Mouse (Mus musculus): ENCODE results near the gene Aldh3a1. TPM values are rescaled to one million over a fixed set of nuclear protein-coding genes. Genes with fewer than 3 reads are reported as not detected.
"Not testable (repeated sequence)": the region's sequence is repeated elsewhere in the genome, so short reads cannot be mapped to it uniquely, and the experiment has no call there.

Gene Aldh3a1
- polyA plus RNA-seq, 1 experiment from 2014 or later: 3.4 TPM

DNA sequence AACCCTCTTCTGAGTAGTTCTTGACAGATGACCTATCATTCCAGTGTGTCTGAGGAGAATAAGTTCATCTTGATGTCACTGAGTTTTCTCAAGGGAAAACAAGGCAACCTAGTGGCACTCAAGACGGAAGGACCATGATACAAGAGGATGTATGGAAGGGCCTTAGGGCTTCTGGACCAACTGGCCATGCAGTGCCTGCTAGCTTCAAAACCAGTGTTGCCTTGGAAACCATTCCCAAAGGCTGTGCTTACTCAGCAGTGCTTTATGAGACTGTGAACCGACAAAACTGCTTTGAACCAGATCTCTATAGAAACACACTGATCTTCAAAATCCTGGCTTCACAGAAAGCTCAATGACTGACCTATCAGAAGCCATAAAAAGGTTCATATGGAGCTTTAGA, 16.6 kb upstream of the Aldh3a1 start:
- Histone ChIP-seq H3K9ac (ENCODE audit: low read length) (no peak overlapping the region), H3K27me3 (ENCODE audit: control insufficient read depth, insufficient read depth, low read length) (no peaks in the 10 kb centered on the region), H3K9me3 (ENCODE audit: control insufficient read depth, low read length) (no peaks in the 10 kb centered on the region), H3K4me1 (replicated peaks; ENCODE audit: control insufficient read depth, insufficient read depth) (no peaks in the 10 kb centered on the region), H3K36me3 (ENCODE audit: control insufficient read depth, insufficient read depth, low read length) (no peaks in the 10 kb centered on the region), H3K4me2 (replicated peaks; ENCODE audit: low read depth) (no peak overlapping the region), H3K27ac (replicated peaks) (no peak overlapping the region), H3K4me3 (ENCODE audit: low read depth, low read length) (no peak overlapping the region)
- WGBS: 67% methylated on average over 2 of the region's 2 CpGs
- TF ChIP-seq EP300 (optimal IDR thresholded peaks at IDR 0.05) (no peak), CTCF (IDR thresholded peaks at IDR 0.05; ENCODE audit: low read depth) (no peak)
- DNase-seq (ENCODE audit: low spot score) (no peak), ATAC-seq (ENCODE audit: low FRiP score, low TSS enrichment) (no peak)

DNA sequence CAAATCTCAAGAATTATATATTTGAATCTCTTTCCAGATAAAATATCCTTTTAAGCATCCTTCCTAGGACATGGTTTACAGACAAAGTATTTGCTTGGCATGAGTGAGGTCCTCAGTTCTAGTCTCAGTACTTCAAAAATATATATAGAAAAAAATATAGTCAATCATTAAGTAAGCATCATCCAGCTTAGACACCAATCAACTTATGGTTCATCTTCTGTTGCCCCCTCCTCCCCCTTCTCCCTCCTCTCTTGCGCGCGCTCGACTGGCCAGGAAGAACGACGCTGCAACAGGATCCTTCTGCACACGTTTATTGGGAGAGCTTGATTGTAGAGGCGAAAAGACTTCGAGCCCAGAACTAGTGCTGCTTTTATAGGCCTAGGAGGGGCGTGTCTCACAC, 15.2 kb upstream of the Aldh3a1 start:
- not testable (repeated sequence) for H3K9me3 ChIP-seq (ENCODE audit: control insufficient read depth, low read length); H3K4me2 ChIP-seq (replicated peaks; ENCODE audit: low read depth); H3K4me3 ChIP-seq (ENCODE audit: low read depth, low read length); H3K36me3 ChIP-seq (ENCODE audit: control insufficient read depth, insufficient read depth, low read length); H3K27me3 ChIP-seq (ENCODE audit: control insufficient read depth, insufficient read depth, low read length); H3K9ac ChIP-seq (ENCODE audit: low read length); ATAC-seq (ENCODE audit: low FRiP score, low TSS enrichment); H3K4me1 ChIP-seq (replicated peaks; ENCODE audit: control insufficient read depth, insufficient read depth); DNase-seq (ENCODE audit: low spot score); H3K27ac ChIP-seq (replicated peaks)
- 94% methylated on average over 7 of the region's 10 CpGs for WGBS

DNA sequence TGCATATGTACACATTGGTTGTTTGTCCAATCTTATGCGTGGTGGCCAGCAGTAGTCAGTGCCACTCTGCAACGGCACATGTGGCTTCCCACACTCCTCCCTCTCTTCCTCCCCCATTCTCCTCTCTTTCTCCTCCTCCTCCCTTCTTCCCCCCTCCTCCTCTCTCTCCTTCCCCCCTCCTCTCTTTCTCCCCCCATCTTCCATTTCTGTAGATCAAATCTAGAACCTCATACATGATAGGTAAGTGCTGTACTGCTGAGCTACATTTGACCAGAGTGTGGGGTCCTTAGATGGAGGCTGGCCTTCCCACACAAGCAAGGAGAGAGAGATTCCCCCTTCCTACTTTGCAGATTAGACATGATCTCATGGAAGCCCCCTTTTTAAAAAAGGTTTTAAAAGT, 14.6 kb upstream of the Aldh3a1 start:
- TF ChIP-seq EP300 (optimal IDR thresholded peaks at IDR 0.05) (no peak), CTCF (IDR thresholded peaks at IDR 0.05; ENCODE audit: low read depth) (no peak)
- DNase-seq (ENCODE audit: low spot score): no peak
- WGBS: 89% methylated on average over 2 of the region's 2 CpGs
- Histone ChIP-seq H3K36me3 (ENCODE audit: control insufficient read depth, insufficient read depth, low read length) (no peaks in the 10 kb centered on the region), H3K9ac (ENCODE audit: low read length) (no peak overlapping the region), H3K4me2 (replicated peaks; ENCODE audit: low read depth) (no peak overlapping the region), H3K27me3 (ENCODE audit: control insufficient read depth, insufficient read depth, low read length) (no peaks in the 10 kb centered on the region), H3K4me3 (ENCODE audit: low read depth, low read length) (no peak overlapping the region), H3K27ac (replicated peaks) (no peak overlapping the region), H3K9me3 (ENCODE audit: control insufficient read depth, low read length) (no peaks in the 10 kb centered on the region), H3K4me1 (replicated peaks; ENCODE audit: control insufficient read depth, insufficient read depth) (no peaks in the 10 kb centered on the region)
- ATAC-seq (ENCODE audit: low FRiP score, low TSS enrichment): no peak

DNA sequence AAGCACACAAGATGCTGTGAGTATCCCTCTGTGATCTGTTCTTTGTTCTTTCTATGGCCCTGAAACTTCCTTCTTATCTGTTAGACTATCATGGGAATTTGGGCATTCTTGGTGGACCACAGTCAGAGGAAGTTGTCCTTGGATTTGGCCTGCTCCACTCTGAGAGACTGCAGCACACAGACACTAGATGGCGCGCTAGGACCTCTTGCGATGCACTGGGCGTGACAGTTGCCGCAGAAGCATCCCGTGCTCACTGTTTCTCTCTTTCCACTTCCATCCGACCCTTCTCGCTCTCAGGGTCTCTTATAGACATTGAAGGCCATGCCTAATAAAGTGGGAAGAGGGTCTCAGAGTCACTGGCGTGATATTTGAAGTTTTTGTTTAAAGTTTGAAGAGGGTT, 13.9 kb upstream of the Aldh3a1 start:
- no peak overlapping the region for H3K4me2 ChIP-seq (replicated peaks; ENCODE audit: low read depth)
- no peak overlapping the region for H3K9ac ChIP-seq (ENCODE audit: low read length)
- TF ChIP-seq EP300 (optimal IDR thresholded peaks at IDR 0.05) (no peak), CTCF (IDR thresholded peaks at IDR 0.05; ENCODE audit: low read depth) (peak; percentile 98)
- no peak overlapping the region for H3K27ac ChIP-seq (replicated peaks)
- H3K27me3 ChIP-seq (ENCODE audit: control insufficient read depth, insufficient read depth, low read length): no peaks in the 10 kb centered on the region
- DNase-seq (ENCODE audit: low spot score) (peak; percentile 87), ATAC-seq (ENCODE audit: low FRiP score, low TSS enrichment) (peak; percentile 81; the same call in 1 of the 2 replicates)
- 7% methylated on average over 9 of the region's 9 CpGs for WGBS
- H3K9me3 ChIP-seq (ENCODE audit: control insufficient read depth, low read length): no peaks in the 10 kb centered on the region
- H3K36me3 ChIP-seq (ENCODE audit: control insufficient read depth, insufficient read depth, low read length): no peaks in the 10 kb centered on the region
- H3K4me3 ChIP-seq (ENCODE audit: low read depth, low read length): no peak overlapping the region
- no peaks in the 10 kb centered on the region for H3K4me1 ChIP-seq (replicated peaks; ENCODE audit: control insufficient read depth, insufficient read depth)

DNA sequence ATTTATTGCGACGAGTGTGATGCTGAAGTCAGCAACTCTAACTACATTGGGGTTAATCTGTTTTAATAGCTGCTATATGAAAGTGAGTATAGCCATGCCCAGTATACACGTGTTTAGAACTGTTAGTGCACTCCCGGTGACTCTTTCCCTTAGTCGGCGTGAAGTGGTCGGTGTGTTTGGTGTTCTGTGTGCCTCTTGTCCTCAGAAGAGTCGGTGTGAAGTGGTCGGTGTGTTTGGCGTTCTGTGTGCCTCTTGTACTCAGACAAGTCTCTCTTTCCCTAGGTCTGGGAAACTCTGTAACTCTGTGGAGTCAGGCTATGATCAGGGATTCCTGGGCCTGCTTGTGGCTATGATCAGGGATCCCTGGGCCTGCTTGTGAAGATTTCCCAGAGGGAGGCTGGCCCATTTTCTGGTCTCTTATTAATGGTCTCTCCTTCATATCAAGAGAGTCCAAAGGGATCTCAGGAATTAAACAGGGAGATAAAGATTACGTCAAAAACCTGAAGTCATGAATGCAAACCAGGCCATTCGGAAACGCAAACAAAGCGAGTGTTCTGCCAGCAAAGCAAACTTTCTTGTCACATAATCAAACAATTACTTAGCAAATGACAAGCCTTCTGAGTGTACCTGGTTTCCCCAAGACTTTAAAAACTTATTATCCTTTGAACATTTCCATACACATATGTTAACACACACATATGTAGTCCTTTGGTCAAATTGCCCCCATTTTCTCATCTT, 10.6 kb upstream of the Aldh3a1 start:
- Histone ChIP-seq H3K4me1 (replicated peaks; ENCODE audit: control insufficient read depth, insufficient read depth) (peaks cover 4% of the 10 kb centered on the region; the same call in 1 of the 2 replicates), H3K4me2 (replicated peaks; ENCODE audit: low read depth) (no peak overlapping the region), H3K27ac (replicated peaks) (no peak overlapping the region), H3K4me3 (ENCODE audit: low read depth, low read length) (no peak overlapping the region), H3K36me3 (ENCODE audit: control insufficient read depth, insufficient read depth, low read length) (no peaks in the 10 kb centered on the region), H3K9ac (ENCODE audit: low read length) (no peak overlapping the region), H3K27me3 (ENCODE audit: control insufficient read depth, insufficient read depth, low read length) (no peaks in the 10 kb centered on the region), H3K9me3 (ENCODE audit: control insufficient read depth, low read length) (no peaks in the 10 kb centered on the region)
- no peak for TF ChIP-seq CTCF (IDR thresholded peaks at IDR 0.05; ENCODE audit: low read depth)
- no peak for TF ChIP-seq EP300 (optimal IDR thresholded peaks at IDR 0.05)
- ATAC-seq (ENCODE audit: low FRiP score, low TSS enrichment) (no peak), DNase-seq (ENCODE audit: low spot score) (peak; percentile 50)
- WGBS: 67% methylated on average over 14 of the region's 14 CpGs

DNA sequence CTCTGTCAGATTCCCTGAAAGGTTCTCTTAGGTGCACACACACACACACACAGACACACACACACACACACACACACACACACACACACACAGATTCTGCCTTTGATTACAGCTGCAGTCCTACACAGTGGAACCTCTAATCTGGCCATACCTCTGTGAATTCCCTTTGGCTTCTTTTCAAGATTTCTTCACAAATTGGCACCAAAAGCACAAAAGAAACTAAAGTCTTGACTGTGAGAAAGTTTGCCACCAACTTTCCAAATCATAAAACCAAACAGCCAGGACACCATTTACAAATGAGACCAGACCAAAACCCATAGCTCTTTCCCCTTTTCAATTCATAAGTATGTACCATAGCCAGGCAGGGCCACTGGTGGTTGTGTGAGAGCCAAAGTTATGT, 9.4 kb upstream of the Aldh3a1 start:
- no peaks in the 10 kb centered on the region for H3K36me3 ChIP-seq (ENCODE audit: control insufficient read depth, insufficient read depth, low read length)
- TF ChIP-seq CTCF (IDR thresholded peaks at IDR 0.05; ENCODE audit: low read depth): no peak
- no peak for TF ChIP-seq EP300 (optimal IDR thresholded peaks at IDR 0.05)
- no peaks in the 10 kb centered on the region for H3K9me3 ChIP-seq (ENCODE audit: control insufficient read depth, low read length)
- DNase-seq (ENCODE audit: low spot score): no peak
- peaks cover 4% of the 10 kb centered on the region; the same call in 1 of the 2 replicates for H3K4me1 ChIP-seq (replicated peaks; ENCODE audit: control insufficient read depth, insufficient read depth)
- H3K4me3 ChIP-seq (ENCODE audit: low read depth, low read length): no peak overlapping the region
- H3K27me3 ChIP-seq (ENCODE audit: control insufficient read depth, insufficient read depth, low read length): no peaks in the 10 kb centered on the region
- no peak overlapping the region for H3K9ac ChIP-seq (ENCODE audit: low read length)
- ATAC-seq (ENCODE audit: low FRiP score, low TSS enrichment): no peak
- no peak overlapping the region for H3K4me2 ChIP-seq (replicated peaks; ENCODE audit: low read depth)
- 0 out of 2 replicates have a peak overlapping the region, but pooled peaks have one; percentile 8 for H3K27ac ChIP-seq (replicated peaks)
